Mouse (Mus musculus) hindbrain, postnatal 0 days (tissue): ENCODE data around the gene Lrrk2. TPM values are rescaled to one million over a fixed set of nuclear protein-coding genes. Genes with fewer than 3 reads are reported as not detected.

Experiments
- ATAC-seq: fragments of 200-750 bp; cut with Nextera tagmentation; 2 replicates; pipeline ENCODE4 v1.8.0; 2017; ENCODE audit warnings: mild to moderate bottlenecking, moderate TSS enrichment, moderate library complexity
- DNase-seq: peaks from one replicate; pipeline ENCODE4 v3.0.0-alpha.2; 2015; ENCODE audit warnings: low spot score
- H3K27ac ChIP-seq: fragments of 300-500 bp; sonication (generic); 2 replicates; pipeline ENCODE4 v1.5.1; 2014; ENCODE audit warnings: mild to moderate bottlenecking
- H3K27me3 ChIP-seq: fragments of 300-500 bp; sonication (generic); 2 replicates; pipeline ENCODE4 v1.6.1; 2014; ENCODE audit warnings: low read length, mixed read lengths; ENCODE audit not compliant: insufficient read depth
- H3K36me3 ChIP-seq: fragments of 300-500 bp; sonication (generic); 2 replicates; pipeline ENCODE4 v1.6.1; 2014; ENCODE audit warnings: low read length, mixed read lengths; ENCODE audit not compliant: insufficient read depth
- H3K4me1 ChIP-seq: fragments of 300-500 bp; sonication (generic); 2 replicates; pipeline ENCODE4 v1.6.1; 2014; ENCODE audit warnings: antibody characterized with exemption, low read length, mixed read lengths; ENCODE audit not compliant: insufficient read depth
- H3K4me2 ChIP-seq: fragments of 300-500 bp; sonication (generic); 2 replicates; pipeline ENCODE4 v1.6.1; 2014; ENCODE audit warnings: low read depth, mild to moderate bottlenecking, low read length, moderate library complexity, mixed read lengths
- H3K4me3 ChIP-seq: fragments of 300-500 bp; sonication (generic); 2 replicates; pipeline ENCODE4 v1.5.1; 2014; ENCODE audit warnings: low read length
- H3K9ac ChIP-seq: fragments of 300-500 bp; sonication (generic); replicated peaks from 2 replicates; pipeline ENCODE4 v1.6.1; 2014; ENCODE audit warnings: mild to moderate bottlenecking, low read length, moderate library complexity, mixed read lengths
- H3K9me3 ChIP-seq: fragments of 300-500 bp; sonication (generic); 2 replicates; pipeline ENCODE4 v1.6.1; 2016; ENCODE audit warnings: low read length, mixed read lengths
- CTCF ChIP-seq: IDR thresholded peaks from 2 replicates; pipeline ENCODE4 v1.5.1; 2016; ENCODE audit warnings: antibody characterized with exemption, control low read depth, low read depth
- WGBS: fragments of 180-500 bp; shearing (Covaris S2); extraction: QIAGEN DNeasy Blood & Tissue Kit; methylation state at CpG from one replicate; pipeline ENCODE4 v1.1.7; 2014; 5-methylcytosine and 5-hydroxymethylcytosine counted together
- polyA plus RNA-seq: library from polyadenylated mRNA; unstranded; fragments of >200 nt; fragmentation: Nextera tagmentation; extraction: Ambion mirVana; gene quantifications from 2 replicates; pipeline ENCODE4 v1.2.1, GENCODE M21; 2015
- total RNA-seq: library from RNA; depleted of rRNA; stranded (reverse); fragments of >200 nt; gene quantifications from 2 replicates; pipeline ENCODE4 v1.2.3, GENCODE M21; 2014

The Lrrk2 gene
- total and polyA plus RNA-seq, 2 experiments from 2014 or later, result 1.9 to 5.5 TPM

DNA sequence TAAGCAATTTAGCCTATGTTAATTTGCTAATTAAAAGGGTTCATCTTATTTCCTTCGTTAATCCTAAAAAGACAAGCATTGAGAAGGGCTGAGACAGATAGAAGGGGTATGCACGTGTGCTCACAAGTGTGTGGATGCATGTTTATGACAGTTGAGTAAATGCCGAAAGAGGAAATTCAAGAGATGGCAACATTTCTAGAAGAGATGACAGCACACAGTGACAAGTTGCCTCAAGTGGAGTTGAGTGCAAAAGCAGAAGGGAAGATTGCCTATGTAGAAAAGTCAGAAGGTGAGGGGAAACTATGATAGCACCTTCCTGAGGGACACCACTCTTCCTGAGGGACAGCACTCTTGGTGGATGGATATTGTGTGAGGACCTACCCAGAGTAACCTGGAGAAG, 31.3 kb upstream of the Lrrk2 start:
- H3K27me3 ChIP-seq, result no peaks in the 10 kb centered on the region
- H3K4me2 ChIP-seq, result no peak overlapping the region
- TF ChIP-seq CTCF, result no peak
- DNase-seq (no peak), ATAC-seq (no peak)
- WGBS, result 78% methylated on average over 3 of the region's 3 CpGs
- no peaks in the 10 kb centered on the region for H3K4me1 ChIP-seq
- no peaks in the 10 kb centered on the region for H3K36me3 ChIP-seq
- H3K4me3 ChIP-seq, result no peak overlapping the region
- H3K9me3 ChIP-seq, result no peaks in the 10 kb centered on the region
- H3K27ac ChIP-seq, result no peak overlapping the region
- H3K9ac ChIP-seq, result no peak overlapping the region

DNA sequence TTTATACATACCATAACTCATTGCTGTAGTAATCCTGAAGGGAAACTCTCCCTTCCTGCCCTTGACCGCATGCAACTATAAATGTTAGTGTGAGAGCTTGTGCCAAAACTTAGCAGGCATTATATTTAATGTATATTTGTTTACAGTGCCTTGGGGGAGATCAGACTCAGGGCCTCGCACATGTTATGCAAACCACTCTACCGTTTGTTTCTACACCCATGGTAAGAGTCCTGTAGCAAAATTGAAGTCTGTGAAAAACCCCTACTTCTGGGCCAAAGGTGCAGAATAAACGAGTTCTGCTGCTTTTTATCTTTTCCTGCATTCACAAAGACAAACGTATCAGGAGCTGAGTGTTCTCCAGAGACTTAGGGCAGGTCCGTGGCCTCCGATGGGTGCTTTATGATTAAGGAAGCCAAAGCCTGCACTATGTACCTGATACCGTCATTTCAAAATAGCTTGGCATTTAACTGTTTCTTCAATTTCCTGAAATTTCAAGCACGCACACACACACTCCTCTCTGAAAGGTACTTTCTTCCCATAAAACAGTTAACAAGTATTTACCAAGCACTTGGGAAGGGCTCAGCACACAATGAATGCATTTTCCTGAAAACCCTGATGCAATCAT, 30.2 kb upstream of the Lrrk2 start:
- no peak for DNase-seq
- no peak overlapping the region for H3K9ac ChIP-seq
- H3K4me1 ChIP-seq, result no peaks in the 10 kb centered on the region
- H3K4me2 ChIP-seq, result no peak overlapping the region
- no peak overlapping the region for H3K4me3 ChIP-seq
- no peaks in the 10 kb centered on the region for H3K27me3 ChIP-seq
- TF ChIP-seq CTCF, result no peak
- no peak overlapping the region for H3K27ac ChIP-seq
- ATAC-seq, result no peak
- H3K9me3 ChIP-seq, result no peaks in the 10 kb centered on the region
- WGBS, result 83% methylated on average over 9 of the region's 9 CpGs
- no peaks in the 10 kb centered on the region for H3K36me3 ChIP-seq

DNA sequence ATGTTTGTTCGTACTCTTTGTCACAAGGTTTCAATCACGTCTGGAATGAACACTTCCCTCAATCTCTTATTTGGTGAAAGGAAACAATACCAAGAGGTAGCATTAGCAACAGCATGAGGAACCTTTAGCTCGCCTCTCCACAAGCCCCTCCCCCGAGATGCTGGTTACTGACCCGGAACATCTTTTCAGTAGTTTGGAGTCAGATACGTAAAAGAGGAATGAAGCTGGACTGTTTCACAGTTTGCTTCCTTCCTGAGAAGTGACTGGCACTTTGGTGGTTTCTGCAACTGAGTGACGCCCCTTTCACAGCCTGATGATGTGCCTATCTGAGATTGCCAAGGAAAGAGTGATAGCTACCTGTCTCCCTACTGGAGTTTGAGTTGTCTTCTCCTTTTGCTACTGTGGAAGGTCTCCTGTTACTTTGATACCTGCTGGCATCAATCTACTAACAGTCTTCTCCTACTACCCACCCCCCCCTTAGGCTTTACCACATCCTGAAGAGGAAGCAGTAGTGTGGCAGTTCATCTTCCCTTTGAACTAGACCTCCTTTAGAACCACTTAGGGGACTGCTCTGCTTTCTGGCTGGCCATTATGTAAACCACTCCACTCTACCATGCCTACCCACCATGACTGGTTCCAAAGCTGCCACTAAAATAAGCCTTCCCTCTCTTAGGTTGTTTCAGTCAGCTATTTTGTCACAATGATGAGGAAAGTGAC, 29.2 kb upstream of the Lrrk2 start:
- H3K27ac ChIP-seq, result no peak overlapping the region
- no peaks in the 10 kb centered on the region for H3K27me3 ChIP-seq
- 68% methylated on average over 7 of the region's 7 CpGs for WGBS
- H3K36me3 ChIP-seq, result no peaks in the 10 kb centered on the region
- H3K4me3 ChIP-seq, result no peak overlapping the region
- H3K9ac ChIP-seq, result no peak overlapping the region
- no peak for TF ChIP-seq CTCF
- no peaks in the 10 kb centered on the region for H3K9me3 ChIP-seq
- no peak overlapping the region for H3K4me2 ChIP-seq
- H3K4me1 ChIP-seq, result no peaks in the 10 kb centered on the region
- no peak for DNase-seq
- no peak for ATAC-seq

DNA sequence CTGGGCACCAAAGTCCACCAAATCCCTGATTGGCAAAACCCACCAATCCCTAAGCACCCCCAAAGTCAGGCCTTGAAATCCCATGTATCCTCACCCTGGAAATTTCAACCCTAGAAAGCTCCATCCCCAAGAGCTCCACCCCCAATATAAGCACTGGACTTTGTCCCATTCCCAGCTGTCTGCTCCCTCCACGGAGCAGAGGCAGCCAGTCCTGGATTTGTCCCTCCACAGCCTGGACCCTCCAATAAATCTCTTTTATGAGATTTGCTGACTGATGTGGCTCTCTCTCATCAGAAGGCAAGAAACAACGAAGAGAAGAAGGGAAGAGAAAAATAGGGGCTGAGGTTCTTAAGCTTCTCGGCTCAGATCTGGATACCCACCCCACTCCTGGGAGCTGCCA, 22.7 kb upstream of the Lrrk2 start:
- TF ChIP-seq CTCF, result no peak
- WGBS, result 66% methylated on average over 3 of the region's 3 CpGs
- DNase-seq (no peak), ATAC-seq (no peak)
- no peaks in the 10 kb centered on the region for H3K4me1 ChIP-seq
- no peak overlapping the region for H3K9ac ChIP-seq
- no peaks in the 10 kb centered on the region for H3K27me3 ChIP-seq
- no peak overlapping the region for H3K4me3 ChIP-seq
- H3K9me3 ChIP-seq, result no peaks in the 10 kb centered on the region
- no peaks in the 10 kb centered on the region for H3K36me3 ChIP-seq
- H3K4me2 ChIP-seq, result no peak overlapping the region
- H3K27ac ChIP-seq, result no peak overlapping the region

DNA sequence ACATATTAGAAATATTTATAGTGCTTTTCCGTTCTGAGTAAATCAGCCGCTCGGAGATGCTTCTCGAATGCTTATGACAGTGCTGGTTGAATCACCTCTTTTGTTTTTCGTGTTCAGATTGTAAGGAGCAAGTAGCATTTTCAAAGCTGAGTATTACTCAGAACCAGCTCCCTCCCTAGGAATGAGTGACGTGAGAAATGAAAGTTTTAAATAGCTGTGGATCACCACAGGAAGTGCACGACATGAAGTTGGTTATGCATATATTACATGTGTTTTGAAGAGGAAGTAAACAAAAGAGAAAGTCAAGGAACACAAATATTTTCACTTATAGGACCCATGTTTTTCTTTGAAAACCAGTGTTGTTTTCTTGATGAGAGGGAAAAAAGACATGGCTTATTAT, 21.5 kb upstream of the Lrrk2 start:
- Histone ChIP-seq H3K4me2 (no peak overlapping the region), H3K36me3 (no peaks in the 10 kb centered on the region), H3K9ac (no peak overlapping the region), H3K4me1 (no peaks in the 10 kb centered on the region), H3K4me3 (no peak overlapping the region), H3K9me3 (no peaks in the 10 kb centered on the region), H3K27ac (no peak overlapping the region), H3K27me3 (no peaks in the 10 kb centered on the region)
- ATAC-seq, result no peak
- WGBS, result 76% methylated on average over 7 of the region's 7 CpGs
- TF ChIP-seq CTCF, result no peak
- DNase-seq, result no peak

DNA sequence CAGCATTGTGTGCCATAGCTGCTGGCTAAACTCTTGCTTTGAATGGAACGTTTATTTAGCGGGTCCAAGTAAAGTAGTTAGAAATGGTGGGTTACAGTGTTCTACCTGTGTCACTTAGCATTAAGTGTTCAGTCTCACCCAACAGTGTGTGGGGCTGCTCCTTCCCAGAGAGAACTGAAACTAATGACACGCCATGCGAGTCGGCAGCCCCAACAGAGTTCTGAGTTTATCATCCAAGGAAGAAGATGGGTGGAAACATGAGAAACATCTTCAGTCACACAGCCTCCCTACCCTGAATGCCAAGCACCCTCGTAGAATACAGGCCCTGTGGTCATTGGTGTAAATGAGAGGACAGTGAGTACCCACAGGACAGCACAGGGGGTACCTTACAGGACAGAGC, 14.7 kb upstream of the Lrrk2 start:
- no peaks in the 10 kb centered on the region for H3K9me3 ChIP-seq
- TF ChIP-seq CTCF, result no peak
- WGBS, result 91% methylated on average over 6 of the region's 6 CpGs
- no peak overlapping the region for H3K9ac ChIP-seq
- no peak overlapping the region for H3K4me3 ChIP-seq
- H3K27me3 ChIP-seq, result no peaks in the 10 kb centered on the region
- H3K36me3 ChIP-seq, result no peaks in the 10 kb centered on the region
- no peak overlapping the region for H3K4me2 ChIP-seq
- no peak for DNase-seq
- no peak for ATAC-seq
- H3K27ac ChIP-seq, result no peak overlapping the region
- no peaks in the 10 kb centered on the region for H3K4me1 ChIP-seq

DNA sequence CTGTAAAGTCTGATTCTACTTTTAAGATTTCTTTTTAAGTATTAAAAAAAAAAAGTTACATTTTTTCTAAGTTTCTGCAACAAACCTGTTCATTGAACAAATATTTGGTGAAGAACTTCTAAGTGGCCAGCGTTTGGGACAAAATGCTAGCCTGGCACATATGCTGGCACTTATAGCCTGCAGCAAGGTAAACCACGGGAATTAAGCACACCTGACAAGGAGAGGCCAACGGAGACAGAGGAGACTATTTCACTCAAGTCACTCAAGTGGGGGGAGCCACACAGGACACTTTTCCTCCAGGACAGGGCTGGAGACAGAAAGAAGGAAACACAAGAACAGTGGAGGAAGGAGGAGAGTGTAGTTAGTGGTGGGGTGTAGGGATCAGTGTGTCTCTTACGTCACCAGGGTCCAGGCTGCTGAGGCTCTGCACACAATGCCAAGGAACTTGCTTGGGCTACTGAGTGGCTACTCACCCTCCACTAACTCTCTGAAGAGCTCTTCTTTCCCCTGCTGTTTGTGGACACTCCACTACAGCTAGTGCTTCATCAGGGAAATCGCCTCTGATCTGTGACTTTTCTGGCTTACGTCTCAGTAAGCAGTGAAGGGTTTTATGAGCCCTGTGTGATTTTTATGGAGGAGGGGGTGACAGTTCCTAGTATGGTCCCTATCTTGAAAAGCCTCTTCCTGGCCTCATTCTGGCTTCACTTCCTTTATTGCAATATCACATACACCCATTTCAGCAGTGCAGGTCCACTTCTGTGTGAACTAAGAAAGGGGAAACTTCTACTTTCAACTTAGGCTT, 12.5 kb upstream of the Lrrk2 start:
- 88% methylated on average over 6 of the region's 6 CpGs for WGBS
- TF ChIP-seq CTCF, result no peak

More for the DNA sequence above, 12.5 kb upstream of the Lrrk2 start:
- H3K27me3 ChIP-seq, result no peaks in the 10 kb centered on the region
- H3K4me1 ChIP-seq, result no peaks in the 10 kb centered on the region
- H3K9me3 ChIP-seq, result no peaks in the 10 kb centered on the region
- ATAC-seq, result no peak
- no peak overlapping the region for H3K4me3 ChIP-seq
- H3K4me2 ChIP-seq, result no peak overlapping the region
- no peak for DNase-seq
- H3K27ac ChIP-seq, result no peak overlapping the region
- no peak overlapping the region for H3K9ac ChIP-seq
- H3K36me3 ChIP-seq, result no peaks in the 10 kb centered on the region
